In the genomic region with DNA sequence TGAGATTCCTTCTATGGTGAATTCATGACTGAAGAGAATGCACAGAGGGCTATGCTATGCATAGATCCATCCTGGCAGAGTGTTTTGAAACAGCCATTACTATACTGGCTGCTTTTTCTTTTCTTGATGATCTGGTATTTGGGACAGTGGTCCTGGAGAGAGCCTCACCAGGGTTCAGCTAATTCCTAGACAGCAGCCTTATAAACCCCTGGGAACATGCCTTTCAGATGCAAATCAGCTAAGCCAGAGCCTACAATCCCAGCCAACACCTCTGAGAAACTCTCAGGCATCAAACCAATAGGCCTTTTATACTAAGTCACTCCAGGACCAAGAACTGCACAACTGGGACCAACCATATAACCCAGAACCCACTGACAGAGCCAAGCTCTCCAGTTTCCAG, we compare ENCODE assay signal across 17 mouse cellular contexts.
A peak's percentile ranks its signal among the peaks of the same experiment; 100 is the strongest.
DNase-seq lines count a peak whose midpoint lies in the region; ATAC-seq and TF ChIP-seq lines count a peak whose summit lies in the region.
"Had no signal": no experiment of that assay in that cellular context is flagged by ENCODE, and none has a peak within 500 bp of the region (broad histone marks: within the 10 kb centered on the region; RNA-seq: fewer than 3 reads in every experiment).

No protein-coding gene starts in this region.

- H3K4me1 ChIP-seq in hindbrain, embryonic 15.5 days (replicated peaks), result peaks cover 13% of the 10 kb centered on the region; the same call in 1 of the 2 replicates
- H3K4me1 ChIP-seq in hindbrain, embryonic 11.5 days (replicated peaks; ENCODE audit: control insufficient read depth, insufficient read depth, low read length), result no peaks in the 10 kb centered on the region
- peaks cover 5% of the 10 kb centered on the region; the same call in 1 of the 2 replicates for H3K4me1 ChIP-seq in midbrain, embryonic 14.5 days (ENCODE audit: control insufficient read depth, insufficient read depth, low read length)
- peaks cover 20% of the 10 kb centered on the region for H3K4me1 ChIP-seq in midbrain, embryonic 10.5 days

- no peak overlapping the region for H3K4me2 ChIP-seq in hindbrain, embryonic 15.5 days
- H3K4me2 ChIP-seq in hindbrain, embryonic 11.5 days (replicated peaks; ENCODE audit: low read depth, low read length), result no peak overlapping the region
- H3K4me2 ChIP-seq in midbrain, embryonic 14.5 days (ENCODE audit: low read length), result no peak overlapping the region
- H3K4me2 ChIP-seq: embryonic facial prominence, embryonic 15.5 days; heart, embryonic 12.5 days had no signal

- H3K9ac ChIP-seq in hindbrain, embryonic 15.5 days, result no peak overlapping the region
- H3K9ac ChIP-seq in hindbrain, embryonic 11.5 days (ENCODE audit: low read depth, low read length), result no peak overlapping the region
- H3K9ac ChIP-seq in midbrain, embryonic 14.5 days (replicated peaks; ENCODE audit: low read length), result no peak overlapping the region
- H3K9ac ChIP-seq: embryonic facial prominence, embryonic 15.5 days; forebrain, postnatal 0 days; heart, embryonic 12.5 days had no signal

- no peak for DNase-seq in hindbrain, embryonic 11.5 days (ENCODE audit: low spot score)
- peak; percentile 9 for DNase-seq in midbrain, embryonic 14.5 days
- DNase-seq in midbrain, embryonic 10.5 days (ENCODE audit: low spot score), result no peak
- DNase-seq in ES-CJ7 (ENCODE audit: low read depth, low spot score), result peak; percentile 10
- peak; percentile 47 for DNase-seq in brain, embryonic 14.5 days (ENCODE audit: low read depth)
- DNase-seq in gastrocnemius, postnatal 14 days, result no peak
- DNase-seq: adrenal gland, adult 8-10 months; cerebellum, adult 11 months; cerebellum, adult 8-10 months; cerebellum, postnatal 14 days; embryo, embryonic 11 days; forebrain, postnatal 0 days; gastrocnemius, postnatal 25 days had no signal

- peak; percentile 27; the same call in 1 of the 2 replicates for ATAC-seq in hindbrain, embryonic 15.5 days (ENCODE audit: low FRiP score, low read depth)
- ATAC-seq in hindbrain, embryonic 11.5 days (ENCODE audit: low FRiP score), result no peak
- ATAC-seq in midbrain, embryonic 14.5 days (ENCODE audit: low FRiP score, low TSS enrichment), result no peak
- ATAC-seq: forebrain, postnatal 0 days; intestine, embryonic 16.5 days had no signal

- no peaks in the 10 kb centered on the region for H3K36me3 ChIP-seq in hindbrain, embryonic 15.5 days
- no peaks in the 10 kb centered on the region for H3K36me3 ChIP-seq in hindbrain, embryonic 11.5 days (ENCODE audit: control insufficient read depth, insufficient read depth, low read length)
- no peaks in the 10 kb centered on the region for H3K36me3 ChIP-seq in midbrain, embryonic 14.5 days (ENCODE audit: control insufficient read depth, insufficient read depth, low read length)
- no peaks in the 10 kb centered on the region for H3K36me3 ChIP-seq in midbrain, embryonic 10.5 days
- H3K36me3 ChIP-seq: embryonic facial prominence, embryonic 15.5 days; heart, embryonic 12.5 days had no signal

- H3K27me3 ChIP-seq in hindbrain, embryonic 15.5 days, result no peaks in the 10 kb centered on the region
- H3K27me3 ChIP-seq in hindbrain, embryonic 11.5 days (ENCODE audit: control insufficient read depth, insufficient read depth, low read length), result no peaks in the 10 kb centered on the region
- H3K27me3 ChIP-seq in midbrain, embryonic 14.5 days (ENCODE audit: control insufficient read depth, insufficient read depth, low read length), result no peaks in the 10 kb centered on the region
- no peaks in the 10 kb centered on the region for H3K27me3 ChIP-seq in midbrain, embryonic 10.5 days (ENCODE audit: low read depth, poor library complexity, severe bottlenecking)
- H3K27me3 ChIP-seq: embryonic facial prominence, embryonic 15.5 days; heart, embryonic 12.5 days had no signal

- H3K4me3 ChIP-seq in hindbrain, embryonic 15.5 days, result no peak overlapping the region
- H3K4me3 ChIP-seq in hindbrain, embryonic 11.5 days (ENCODE audit: low read depth, low read length), result no peak overlapping the region
- no peak overlapping the region for H3K4me3 ChIP-seq in midbrain, embryonic 14.5 days (replicated peaks; ENCODE audit: low read depth, low read length)
- H3K4me3 ChIP-seq in midbrain, embryonic 10.5 days, result no peak overlapping the region
- H3K4me3 ChIP-seq: embryonic facial prominence, embryonic 15.5 days; heart, embryonic 12.5 days had no signal

- H3K9me3 ChIP-seq in hindbrain, embryonic 15.5 days, result no peaks in the 10 kb centered on the region
- H3K9me3 ChIP-seq in hindbrain, embryonic 11.5 days (ENCODE audit: control insufficient read depth, low read length), result no peaks in the 10 kb centered on the region
- no peaks in the 10 kb centered on the region for H3K9me3 ChIP-seq in midbrain, embryonic 14.5 days (ENCODE audit: control insufficient read depth, low read length)
- H3K9me3 ChIP-seq in midbrain, embryonic 10.5 days (replicated peaks), result no peaks in the 10 kb centered on the region
- H3K9me3 ChIP-seq: embryonic facial prominence, embryonic 15.5 days; heart, embryonic 12.5 days had no signal

- intact Hi-C loops in gastrocnemius, postnatal 14 days (cut with DNase I; ENCODE audit: low total_unique reads), result no loop called here

- no peak overlapping the region for H3K27ac ChIP-seq in hindbrain, embryonic 15.5 days (replicated peaks)
- no peak overlapping the region for H3K27ac ChIP-seq in hindbrain, embryonic 11.5 days (ENCODE audit: low read depth, low read length)
- H3K27ac ChIP-seq in midbrain, embryonic 14.5 days (replicated peaks; ENCODE audit: low read depth, low read length), result no peak overlapping the region
- H3K27ac ChIP-seq in midbrain, embryonic 10.5 days (replicated peaks), result no peak overlapping the region
- H3K27ac ChIP-seq: embryonic facial prominence, embryonic 15.5 days had no signal

- TF ChIP-seq CTCF in brain, embryonic 14.5 days (IDR thresholded peaks at IDR 0.05; ENCODE audit: borderline replicate concordance, extremely low read depth, insufficient read depth, insufficient read length), result no peak

- TF ChIP-seq POLR2A in brain, embryonic 14.5 days (IDR thresholded peaks at IDR 0.05; ENCODE audit: borderline replicate concordance, extremely low read depth, insufficient read depth, insufficient read length, poor library complexity, severe bottlenecking), result no peak

Comparison
In these comparisons a context has a peak if more than half of its experiments do, and no peak if none do; other contexts are left out.
1. DNase-seq: peak in midbrain, embryonic 14.5 days (single experiment), ES-CJ7 (single experiment) and brain, embryonic 14.5 days (single experiment); none in hindbrain, embryonic 11.5 days (single experiment), midbrain, embryonic 10.5 days (single experiment) and gastrocnemius, postnatal 14 days (single experiment).